Mouse (Mus musculus) liver, embryonic 14.5 days (tissue): ENCODE results near the gene Rrp12. TPM values are rescaled to one million over a fixed set of nuclear protein-coding genes. Genes with fewer than 3 reads are reported as not detected.

ENCODE experiments used
- ATAC-seq: fragments of 200-750 bp; cut with Nextera tagmentation; 2 replicates; pipeline ENCODE4 v1.8.0; 2017; ENCODE audit warnings: moderate number of reproducible peaks, mild to moderate bottlenecking, moderate library complexity; ENCODE audit not compliant: insufficient read depth
- DNase-seq, 3 experiments: peaks; one replicate each; pipeline ENCODE4 v3.0.0-alpha.2; 2012 to 2013; ENCODE audit warnings: low read depth in 3 of 3, low spot score in 3 of 3
- H3K27ac ChIP-seq: fragments of 300-500 bp; sonication (generic); 2 replicates; pipeline ENCODE4 v1.5.1; 2014; ENCODE audit warnings: moderate library complexity, mild to moderate bottlenecking, control low read depth, inconsistent platforms
- H3K27me3 ChIP-seq: fragments of 300-500 bp; sonication (generic); 2 replicates; pipeline ENCODE4 v1.6.1; 2014; ENCODE audit warnings: mild to moderate bottlenecking, low read length, moderate library complexity; ENCODE audit not compliant: control insufficient read depth, insufficient read depth
- H3K36me3 ChIP-seq: fragments of 300-500 bp; sonication (generic); replicated peaks from 2 replicates; pipeline ENCODE4 v1.6.1; 2014; ENCODE audit warnings: low read depth; ENCODE audit not compliant: control insufficient read depth, insufficient read depth
- H3K4me1 ChIP-seq, 2 experiments: fragments of 200-500 bp in 1 of 2; fragments of 300-500 bp in 1 of 2; sonication (generic) in 1 of 2; replicated peaks; 2 replicates each; pipeline ENCODE4 v1.6.1; 2012 to 2014; ENCODE audit warnings: antibody characterized with exemption in 1 of 2, inconsistent platforms in 1 of 2, low read length in 1 of 2; ENCODE audit not compliant: control insufficient read depth in 2 of 2, insufficient read depth in 2 of 2
- H3K4me2 ChIP-seq: fragments of 300-500 bp; sonication (generic); 2 replicates; pipeline ENCODE4 v1.6.1; 2014; ENCODE audit warnings: low read depth, mild to moderate bottlenecking, control low read depth, moderate library complexity
- H3K4me3 ChIP-seq, 2 experiments: fragments of 200-500 bp in 1 of 2; fragments of 300-500 bp in 1 of 2; sonication (generic) in 1 of 2; 2 replicates each; pipeline ENCODE4 v1.5.1; 2012 to 2014; ENCODE audit warnings: low read depth in 2 of 2, low read length in 2 of 2, mild to moderate bottlenecking in 2 of 2, control low read depth in 1 of 2, inconsistent platforms in 1 of 2, moderate library complexity in 1 of 2; ENCODE audit not compliant: insufficient read depth in 1 of 2
- H3K9ac ChIP-seq: fragments of 300-500 bp; sonication (generic); replicated peaks from 2 replicates; pipeline ENCODE4 v1.6.1; 2014; ENCODE audit warnings: mild to moderate bottlenecking, control low read depth, moderate library complexity
- H3K9me3 ChIP-seq: fragments of 300-500 bp; sonication (generic); 2 replicates; pipeline ENCODE4 v1.6.1; 2016; ENCODE audit warnings: low read length, mixed read lengths; ENCODE audit not compliant: control insufficient read depth
- CTCF ChIP-seq: IDR thresholded peaks from 2 replicates; pipeline ENCODE4 v1.5.1; 2016; ENCODE audit warnings: antibody characterized with exemption, low read depth, control low read depth
- EP300 ChIP-seq: IDR thresholded peaks from 2 replicates; pipeline ENCODE4 v1.6.1; 2016; ENCODE audit warnings: antibody characterized with exemption, low read depth
- WGBS: fragments of 180-500 bp; shearing (Covaris S2); extraction: QIAGEN DNeasy Blood & Tissue Kit; methylation state at CpG from one replicate; pipeline ENCODE4 v1.1.7; 2014; ENCODE audit not compliant: insufficient replicate concordance; 5-methylcytosine and 5-hydroxymethylcytosine counted together
- polyA plus RNA-seq, 2 experiments: library from polyadenylated mRNA; depleted of rRNA in 1 of 2; stranded (reverse) in 1 of 2; unstranded in 1 of 2; fragments of >200 nt; fragmentation: Nextera tagmentation in 1 of 2; extraction: Ambion mirVana in 1 of 2; gene quantifications; 2 replicates each; pipeline versions ENCODE4 v1.2.1 to v1.2.3; 2012 to 2014

Gene Rrp12
- polyA plus RNA-seq, 2 experiments = 5.0 to 6.0 TPM

- Histone ChIP-seq H3K36me3 (peaks cover 3% of the 10 kb centered on the region; the same call in 1 of the 2 replicates), H3K27ac (no peak overlapping the region), H3K9ac (no peak overlapping the region), H3K9me3 (no peaks in the 10 kb centered on the region), H3K27me3 (no peaks in the 10 kb centered on the region), H3K4me1 (peaks cover 4 to 12% of the 10 kb centered on the region in 2 experiments; a peak in 2 of 4 replicates), H3K4me2 (no peak overlapping the region), H3K4me3 (no peak overlapping the region)
- ATAC-seq (no peak), DNase-seq (no peak)
- no peak for TF ChIP-seq CTCF
- no peak for TF ChIP-seq EP300
- 63% methylated on average over 3 of the region's 3 CpGs for WGBS
These were observed 38.1 kb downstream of the Rrp12 start for GRCm38 (mm10) chr19:41857816-41858310.

GRCm38 (mm10) chr19:41857086-41857762 lies 38.7 kb downstream of the Rrp12 start:
- no peaks in the 10 kb centered on the region; the same call in 1 of the 2 replicates for H3K9me3 ChIP-seq
- no peak for DNase-seq
- WGBS = 21% methylated on average over 5 of the region's 5 CpGs
- H3K4me1 ChIP-seq = peaks cover 4 to 12% of the 10 kb centered on the region in 2 experiments; a peak in 2 of 4 replicates
- H3K4me2 ChIP-seq = no peak overlapping the region
- H3K27me3 ChIP-seq = no peaks in the 10 kb centered on the region
- H3K9ac ChIP-seq = no peak overlapping the region
- H3K36me3 ChIP-seq = peaks cover 3% of the 10 kb centered on the region; the same call in 1 of the 2 replicates
- no peak overlapping the region for H3K4me3 ChIP-seq
- ATAC-seq = peak; percentile 60; the same call in 1 of the 2 replicates
- H3K27ac ChIP-seq = no peak overlapping the region
- TF ChIP-seq EP300 (peak; percentile 34), CTCF (no peak)

GRCm38 (mm10) chr19:41852423-41852822 lies 43.5 kb downstream of the Rrp12 start:
- no peaks in the 10 kb centered on the region for H3K27me3 ChIP-seq
- no peak overlapping the region for H3K4me3 ChIP-seq
- peaks cover 2 to 21% of the 10 kb centered on the region in 2 experiments; a peak in 2 of 4 replicates for H3K4me1 ChIP-seq
- H3K9ac ChIP-seq = no peak overlapping the region
- no peaks in the 10 kb centered on the region; the same call in 1 of the 2 replicates for H3K9me3 ChIP-seq
- H3K36me3 ChIP-seq = no peaks in the 10 kb centered on the region
- WGBS = 22% methylated on average over 4 of the region's 4 CpGs
- ATAC-seq (no peak), DNase-seq (no peak)
- TF ChIP-seq EP300 = peak; percentile 62
- TF ChIP-seq CTCF = no peak
- no peak overlapping the region for H3K4me2 ChIP-seq
- H3K27ac ChIP-seq = no peak overlapping the region

GRCm38 (mm10) chr19:41850719-41851543 lies 45.0 kb downstream of the Rrp12 start:
- H3K4me3 ChIP-seq = no peak overlapping the region
- H3K4me2 ChIP-seq = no peak overlapping the region; the same call in 1 of the 2 replicates
- ATAC-seq (no peak), DNase-seq (no peak)
- H3K9ac ChIP-seq = no peak overlapping the region
- no peak overlapping the region for H3K27ac ChIP-seq
- TF ChIP-seq EP300 = no peak
- peak; percentile 12; the same call in 1 of the 2 replicates for TF ChIP-seq CTCF
- peaks cover 0 to 20% of the 10 kb centered on the region in 2 experiments; a peak in 3 of 4 replicates for H3K4me1 ChIP-seq
- no peaks in the 10 kb centered on the region for H3K36me3 ChIP-seq
- no peaks in the 10 kb centered on the region for H3K27me3 ChIP-seq
- WGBS = 39% methylated on average over 14 of the region's 14 CpGs
- no peaks in the 10 kb centered on the region; the same call in 1 of the 2 replicates for H3K9me3 ChIP-seq
